Mouse (Mus musculus) erythroblast, embryonic 14.5 days (primary cell): ENCODE data around the gene Tunar.

Experiments used
- GATA1 ChIP-seq: IDR thresholded peaks from 2 replicates; pipeline ENCODE4 v1.6.1; 2012; ENCODE audit warnings: low read length, inconsistent platforms, mixed read lengths
- TAL1 ChIP-seq: IDR thresholded peaks from 3 replicates; pipeline ENCODE4 v1.6.1; 2012; ENCODE audit warnings: low read length, inconsistent platforms, mixed read lengths

DNA sequence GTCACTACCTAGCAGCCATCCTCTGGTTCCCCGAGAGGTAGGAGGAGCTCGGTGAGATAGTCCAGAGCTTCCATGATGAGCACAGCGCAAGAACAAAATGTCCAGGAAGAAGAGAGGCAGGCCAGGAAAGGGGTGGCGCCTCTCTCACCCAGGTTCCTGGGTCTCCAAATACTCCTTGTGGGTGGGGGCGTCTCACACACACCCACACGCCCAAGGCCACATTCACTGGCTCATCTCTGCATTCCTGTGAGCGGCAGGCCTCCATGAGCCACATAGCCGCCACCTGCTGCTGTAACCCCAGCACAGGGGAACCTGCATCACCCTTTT is 2.4 kb downstream of the Tunar start:
- TF ChIP-seq GATA1 (no peak), TAL1 (no peak)
